Mouse (Mus musculus) layer of hippocampus, adult 2 months (tissue): ENCODE results near the gene Zcchc3. TPM values are rescaled to one million over a fixed set of nuclear protein-coding genes. Genes with fewer than 3 reads are reported as not detected.

Source experiments
- DNase-seq, 2 experiments: peaks; one replicate each; pipeline ENCODE4 v3.0.0; 2022; ENCODE audit warnings: low spot score in 2 of 2
- H3K27ac ChIP-seq: fragments of 200-600 bp; 2 replicates; pipeline ENCODE4 v1.8.1; 2022
- H3K4me3 ChIP-seq: fragments of 200-600 bp; 2 replicates; pipeline ENCODE4 v1.8.1; 2022; ENCODE audit warnings: mild to moderate bottlenecking
- CTCF ChIP-seq: fragments of 200-600 bp; conservative IDR thresholded peaks from 2 replicates; pipeline ENCODE4 v1.8.1; 2022; ENCODE audit warnings: antibody characterized with exemption, mild to moderate bottlenecking, moderate library complexity
- long read RNA-seq, 2 experiments: library from polyadenylated mRNA; stranded (forward); transcript quantifications; one replicate each; pipeline ENCODE4 v2.0.0; 2021; ENCODE audit warnings: borderline mapping rate in 2 of 2
- total RNA-seq, 2 experiments: library from RNA; stranded (reverse); gene quantifications; 2 replicates each; pipeline ENCODE4 v1.2.3; 2021

Gene Zcchc3
- 10 to 100 TPM in 1 of 2 experiments, 1 to 10 TPM in 1; 9.9 to 10.1 TPM for total RNA-seq
- long read RNA-seq, experiment 1, transcript Zcchc3-201 (1 exons, 3,073 nt) = major isoform, 33 of 33 reads
- long read RNA-seq, experiment 1, partial matches to known transcripts = 0 of 33 reads
- long read RNA-seq, experiment 1, other reads (novel, unspliced or antisense) = 0 of 33 reads
- long read RNA-seq, experiment 2, transcript Zcchc3-201 (1 exons, 3,073 nt) = major isoform, 17 of 17 reads
- long read RNA-seq, experiment 2, partial matches to known transcripts = 0 of 17 reads
- long read RNA-seq, experiment 2, other reads (novel, unspliced or antisense) = 0 of 17 reads

DNA sequence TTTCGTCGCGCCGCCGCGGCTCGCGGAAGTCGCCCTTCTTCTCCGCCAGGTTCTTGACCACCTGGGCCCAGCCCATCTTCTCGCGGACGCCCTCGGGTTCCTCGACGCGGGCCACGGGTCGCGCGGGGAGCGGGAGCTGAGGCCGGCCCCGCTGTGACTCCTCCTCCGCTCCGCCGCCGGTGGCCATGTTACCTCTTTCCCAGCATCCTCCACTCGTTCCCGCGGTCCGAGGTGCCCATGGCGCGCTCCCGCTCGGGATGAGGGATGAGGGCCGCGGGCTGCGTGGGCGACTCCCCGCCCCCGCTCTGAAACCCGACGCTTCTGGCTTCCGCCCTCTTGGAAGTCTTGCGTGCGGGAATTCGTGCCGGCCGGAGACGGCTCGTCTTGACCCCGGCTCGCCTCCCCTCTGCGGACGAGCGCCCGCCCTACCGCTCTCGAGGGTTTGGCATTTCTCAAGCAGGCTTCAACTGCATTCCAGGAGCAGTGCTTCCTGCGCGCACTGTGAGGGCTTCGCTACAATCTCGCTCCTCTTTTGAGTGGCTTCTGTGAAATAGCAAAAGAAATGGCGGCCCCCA is at the start of gene Zcchc3:
Zcchc3 (minus strand) TSS at position 437 of the 575 bp plus-strand sequence.
- DNase-seq = peak; percentile 83 to 84
- no peak for TF ChIP-seq CTCF
- Histone ChIP-seq H3K27ac (peak within 1 kb of the TSS; percentile 99), H3K4me3 (peak within 1 kb of the TSS; percentile 95)

- Histone ChIP-seq H3K4me3 (no peak overlapping the region), H3K27ac (no peak overlapping the region)
- TF ChIP-seq CTCF = no peak
- DNase-seq = no peak
Observed at GRCm38 (mm10) chr2:152459241-152459640, 44.4 kb upstream of the Zcchc3 start.

DNA sequence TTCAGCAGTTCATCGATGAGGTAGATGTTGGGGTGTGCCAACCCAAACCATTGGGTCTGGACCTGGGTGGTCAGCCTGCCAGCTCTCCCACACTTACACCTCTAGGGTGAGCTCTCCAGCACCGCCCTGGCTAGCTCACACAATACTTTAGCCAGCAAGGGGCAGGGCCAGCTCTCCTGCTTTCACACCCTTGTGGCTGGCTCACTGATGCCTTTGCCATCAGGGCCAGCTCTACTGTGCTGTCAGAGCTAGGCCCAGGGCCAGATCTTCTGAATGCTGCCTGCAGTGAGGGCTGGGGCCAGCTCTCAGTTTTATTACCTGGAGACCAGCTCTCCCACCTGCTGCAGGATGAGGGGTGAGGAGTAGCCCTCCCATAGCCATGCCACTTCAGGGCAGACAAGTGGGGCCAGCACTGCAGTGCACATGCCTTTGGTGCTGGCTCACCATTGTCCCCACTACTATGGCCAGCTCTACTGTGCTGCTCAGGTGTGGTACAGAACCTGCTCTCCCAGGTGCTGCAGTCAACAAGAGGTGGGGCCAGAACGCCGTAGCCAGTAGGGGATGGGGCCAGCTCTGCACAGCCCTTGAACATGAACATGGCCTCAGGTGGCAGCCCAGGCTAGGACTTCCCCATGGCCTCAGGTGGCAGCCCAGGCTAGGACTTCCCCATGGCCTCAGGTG is 37.4 kb upstream of the Zcchc3 start:
- no peak for DNase-seq
- Histone ChIP-seq H3K4me3 (no peak overlapping the region), H3K27ac (no peak overlapping the region)
- no peak for TF ChIP-seq CTCF

DNA sequence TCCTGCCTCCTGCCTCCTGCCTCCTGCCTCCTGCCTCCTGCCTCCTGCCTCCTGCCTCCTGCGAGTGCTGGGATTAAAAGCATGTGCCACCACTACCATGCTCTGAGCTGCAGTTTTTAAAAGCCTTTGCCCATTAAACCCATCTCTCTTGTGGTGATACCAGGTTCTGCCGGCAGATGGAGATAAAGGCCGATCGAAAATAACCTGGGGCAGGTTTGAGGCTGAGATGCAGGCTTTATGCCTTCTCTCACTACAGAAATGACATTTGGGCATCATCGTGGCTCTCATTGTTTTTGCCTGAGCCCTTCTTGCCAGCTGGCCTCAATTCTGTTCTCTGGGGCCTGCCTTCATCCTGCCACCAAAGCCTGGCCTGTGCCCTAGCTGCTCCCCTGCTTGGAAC is 35.4 kb upstream of the Zcchc3 start:
- no peak overlapping the region for H3K27ac ChIP-seq
- peak; percentile 46 to 79 for DNase-seq
- H3K4me3 ChIP-seq = no peak overlapping the region
- peak; percentile 76 for TF ChIP-seq CTCF

- no peak for DNase-seq
- no peak overlapping the region for H3K4me3 ChIP-seq
- TF ChIP-seq CTCF = no peak
- H3K27ac ChIP-seq = no peak overlapping the region
Observed at GRCm38 (mm10) chr2:152447461-152447860, 32.6 kb upstream of the Zcchc3 start.

DNA sequence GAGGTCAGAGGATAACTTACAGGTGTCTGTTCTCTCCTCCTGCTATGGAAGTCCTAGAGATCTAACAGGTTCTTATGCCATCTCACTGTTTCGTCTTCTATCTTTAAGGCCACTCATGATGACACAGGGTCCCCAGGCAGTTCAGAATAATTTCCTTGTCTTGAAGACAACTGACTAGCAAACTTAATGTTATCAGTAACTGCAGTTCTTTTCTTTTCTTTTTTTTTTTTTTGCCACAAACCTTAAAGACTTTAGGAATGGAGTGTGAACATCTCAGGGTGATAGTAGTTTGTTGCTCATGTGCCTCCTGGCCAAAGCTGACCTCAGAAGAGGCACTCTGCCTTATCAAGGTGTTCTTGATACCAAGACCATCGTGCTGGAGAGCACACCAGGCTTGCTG is 31.8 kb upstream of the Zcchc3 start:
- no peak for DNase-seq
- H3K4me3 ChIP-seq = no peak overlapping the region
- no peak for TF ChIP-seq CTCF
- no peak overlapping the region for H3K27ac ChIP-seq

DNA sequence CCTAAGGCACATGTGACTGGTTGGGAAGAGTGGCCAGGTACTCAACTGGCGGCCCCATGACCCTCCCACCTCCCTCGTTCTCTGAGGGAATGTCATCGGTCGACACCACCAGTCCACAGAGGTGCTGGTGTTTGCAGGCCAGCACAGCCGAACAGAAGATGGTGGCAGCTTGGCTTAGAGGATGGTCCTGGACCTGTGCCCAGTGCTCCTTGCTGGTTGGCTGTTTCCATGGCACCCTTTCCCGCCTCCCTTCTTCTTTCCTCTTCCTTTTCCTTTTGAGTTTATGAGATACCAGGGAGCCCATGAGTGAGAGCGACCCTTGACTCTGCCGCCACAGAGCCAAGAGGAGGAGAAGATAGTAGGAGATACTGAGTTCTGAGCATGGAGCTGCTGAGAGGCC is 28.5 kb upstream of the Zcchc3 start:
- no peak for TF ChIP-seq CTCF
- DNase-seq = peak; percentile 32 to 35
- Histone ChIP-seq H3K27ac (no peak overlapping the region), H3K4me3 (no peak overlapping the region)

DNA sequence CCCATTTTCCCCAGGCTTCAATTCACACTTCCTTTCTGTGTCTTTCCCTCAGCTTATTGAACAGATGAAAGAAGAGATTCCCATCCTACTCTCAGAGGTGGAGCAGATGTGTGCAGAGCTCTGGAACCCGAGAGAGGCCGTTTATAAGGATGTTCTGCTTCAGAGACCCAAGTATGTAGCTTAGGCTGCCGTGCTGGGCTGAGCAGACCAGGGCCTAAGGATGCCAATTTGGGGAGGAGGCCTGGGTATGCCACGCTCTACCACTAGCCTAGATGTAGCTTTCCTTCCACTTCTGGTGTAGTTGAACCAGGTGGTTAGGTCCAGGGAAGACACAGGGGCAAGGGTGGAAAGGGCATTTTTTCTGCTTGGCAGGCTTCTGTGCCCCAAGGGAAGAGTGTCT is 27.5 kb upstream of the Zcchc3 start:
- no peak overlapping the region for H3K27ac ChIP-seq
- no peak for DNase-seq
- H3K4me3 ChIP-seq = no peak overlapping the region
- TF ChIP-seq CTCF = no peak

DNA sequence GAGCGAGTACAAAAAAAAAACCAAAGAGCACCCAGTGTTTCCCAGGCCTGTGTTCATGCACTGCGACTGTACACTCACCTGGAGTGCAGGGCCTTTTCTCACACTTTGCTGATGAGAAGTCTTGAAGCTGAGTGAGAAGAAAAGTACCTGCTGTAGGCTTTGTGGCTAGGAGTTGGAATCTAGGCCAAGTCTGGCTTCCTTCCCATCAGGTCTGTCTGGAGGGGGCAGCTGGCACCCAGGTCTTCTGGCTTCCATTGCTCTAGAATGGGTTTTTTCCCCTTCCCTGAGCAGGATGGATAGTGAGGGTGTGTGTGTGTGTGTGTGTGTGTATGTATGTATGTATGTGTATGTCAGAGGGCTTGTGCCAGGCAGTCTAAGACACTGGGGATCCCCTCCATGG is 25.0 kb upstream of the Zcchc3 start:
- Histone ChIP-seq H3K4me3 (no peak overlapping the region), H3K27ac (no peak overlapping the region)
- DNase-seq = no peak
- no peak for TF ChIP-seq CTCF

GRCm38 (mm10) chr2:152438963-152439362 is 24.1 kb upstream of the Zcchc3 start:
- Histone ChIP-seq H3K27ac (no peak overlapping the region), H3K4me3 (no peak overlapping the region)
- TF ChIP-seq CTCF = peak; percentile 55
- DNase-seq = no peak

DNA sequence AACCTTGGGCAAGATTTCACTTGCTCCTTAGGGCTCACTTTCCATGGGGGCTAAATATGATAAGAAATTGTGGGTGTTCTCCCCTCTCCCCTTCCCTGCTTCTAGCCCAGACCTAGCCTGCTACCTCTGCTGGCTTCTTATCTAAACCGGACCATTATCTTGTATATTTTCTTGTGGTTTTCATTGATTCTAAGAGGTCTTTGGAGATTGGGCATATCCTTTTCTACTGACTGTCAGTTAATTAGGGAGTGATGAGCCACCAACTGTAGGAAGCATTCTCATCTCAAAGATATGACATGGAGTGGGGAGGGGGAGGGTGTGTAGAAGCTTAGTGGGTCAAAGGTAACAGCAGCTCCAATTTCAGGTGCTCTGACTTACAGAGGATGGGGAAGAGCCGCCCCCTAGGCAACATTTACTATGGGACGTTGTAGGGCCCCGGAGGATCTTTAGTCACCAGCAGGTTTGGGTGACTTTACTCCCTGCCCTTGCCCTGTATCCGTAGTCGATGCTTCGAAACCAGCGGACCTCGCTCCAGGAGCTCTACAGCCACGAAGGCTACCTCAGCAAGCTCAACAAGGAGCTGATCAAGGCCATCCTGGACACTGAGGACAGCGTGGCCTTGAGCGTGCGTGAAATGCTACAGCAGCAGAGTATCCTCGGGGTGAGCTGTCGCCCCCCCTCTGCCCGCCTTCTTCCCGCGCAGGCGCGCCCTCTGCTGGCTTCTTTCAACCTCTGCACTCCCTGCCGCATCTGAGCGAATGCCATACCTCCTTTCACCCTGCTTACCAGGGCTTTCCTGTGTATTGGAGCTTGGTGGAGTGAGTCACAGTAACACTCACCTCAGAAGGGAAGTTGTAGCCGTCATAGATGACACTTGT is 22.4 kb upstream of the Zcchc3 start:
- H3K4me3 ChIP-seq = peak overlapping the region; percentile 50
- peak; percentile 100 for TF ChIP-seq CTCF
- peak overlapping the region; percentile 58 for H3K27ac ChIP-seq
- DNase-seq = peak; percentile 85 to 90

- no peak overlapping the region for H3K4me3 ChIP-seq
- DNase-seq = no peak
- no peak for TF ChIP-seq CTCF
- no peak overlapping the region for H3K27ac ChIP-seq
Observed at GRCm38 (mm10) chr2:152436405-152436901, 21.6 kb upstream of the Zcchc3 start.
